Mouse (Mus musculus) testis, adult 2 months (tissue): ENCODE measurements around the gene Pacsin1.

Experiments used
- CTCF ChIP-seq: fragments of 200-500 bp; IDR thresholded peaks from 2 replicates; pipeline ENCODE4 v1.5.1; 2012; ENCODE audit warnings: low read depth, mild to moderate bottlenecking, inconsistent platforms, low read length, moderate library complexity; ENCODE audit not compliant: control insufficient read depth, insufficient read depth, insufficient replicate concordance
- POLR2A ChIP-seq: fragments of 200-500 bp; IDR thresholded peaks from 2 replicates; pipeline ENCODE4 v1.6.1; 2012; ENCODE audit warnings: low read depth, mild to moderate bottlenecking, inconsistent platforms, low read length, moderate library complexity; ENCODE audit not compliant: control insufficient read depth

- TF ChIP-seq POLR2A: no peak
- TF ChIP-seq CTCF: no peak
These were observed 39.9 kb upstream of the Pacsin1 start for GRCm38 (mm10) chr17:27615388-27615787.
